Mouse (Mus musculus) lung, adult 2 months (tissue): ENCODE measurements at regions not wholly inside any gene's neighbourhood (a gene's known extent, or its start where the extent isn't known, plus 50 kb on each side); places are given as distances from the start of the nearest gene placed in this dataset.

Source experiments
- CTCF ChIP-seq: fragments of 200-500 bp; IDR thresholded peaks from 2 replicates; pipeline ENCODE4 v1.5.1; 2011; ENCODE audit warnings: mild to moderate bottlenecking, low read length, control low read depth; ENCODE audit not compliant: insufficient read depth
- POLR2A ChIP-seq: fragments of 200-500 bp; IDR thresholded peaks from 2 replicates; pipeline ENCODE4 v1.6.1; 2011; ENCODE audit warnings: low read depth, mild to moderate bottlenecking, control low read depth, low read length, borderline replicate concordance; ENCODE audit errors: extremely low read depth

- TF ChIP-seq CTCF (no peak), POLR2A (no peak)
These were observed 225.8 kb downstream of the Gm5426 start for GRCm38 (mm10) chr10:96362211-96362610.
